Mouse (Mus musculus): ENCODE measurements around the gene Gpsm1. TPM values are rescaled to one million over a fixed set of nuclear protein-coding genes. Genes with fewer than 3 reads are reported as not detected.
A peak's percentile ranks its signal among the peaks of the same experiment; 100 is the strongest.

Gene Gpsm1
- polyA plus RNA-seq, 1 experiment from 2014 or later = 31.7 TPM

- H3K27ac ChIP-seq (replicated peaks; ENCODE audit: low read depth, low read length) = no peak overlapping the region
- no peak overlapping the region for H3K9ac ChIP-seq (replicated peaks; ENCODE audit: low read length)
- WGBS = 42% methylated on average over 6 of the region's 6 CpGs
- H3K9me3 ChIP-seq (replicated peaks; ENCODE audit: control insufficient read depth, low read length) = no peaks in the 10 kb centered on the region
- no peak for DNase-seq (ENCODE audit: low spot score)
- H3K4me2 ChIP-seq (ENCODE audit: low read depth, low read length) = no peak overlapping the region
- H3K4me1 ChIP-seq (ENCODE audit: control insufficient read depth, insufficient read depth, low read length) = no peaks in the 10 kb centered on the region
- ATAC-seq (replicated peaks; ENCODE audit: insufficient number of reproducible peaks, low FRiP score, low TSS enrichment, low read depth) = no peak
- peaks cover 16% of the 10 kb centered on the region for H3K36me3 ChIP-seq (replicated peaks; ENCODE audit: control insufficient read depth, insufficient read depth, low read depth, low read length)
- H3K27me3 ChIP-seq (ENCODE audit: control insufficient read depth, insufficient read depth, low read length) = no peaks in the 10 kb centered on the region
- H3K4me3 ChIP-seq (ENCODE audit: low read depth, low read length) = no peak overlapping the region
These were observed 15.4 kb downstream of the Gpsm1 start for GRCm38 (mm10) chr2:26330702-26331101.

GRCm38 (mm10) chr2:26338302-26339203, 23.2 kb downstream of the Gpsm1 start:
- H3K27ac ChIP-seq (replicated peaks; ENCODE audit: low read depth, low read length) = no peak overlapping the region
- DNase-seq (ENCODE audit: low spot score) (no peak), ATAC-seq (replicated peaks; ENCODE audit: insufficient number of reproducible peaks, low FRiP score, low TSS enrichment, low read depth) (no peak)
- 91% methylated on average over 8 of the region's 13 CpGs for WGBS
- H3K9ac ChIP-seq (replicated peaks; ENCODE audit: low read length) = no peak overlapping the region
- H3K9me3 ChIP-seq (replicated peaks; ENCODE audit: control insufficient read depth, low read length) = no peaks in the 10 kb centered on the region
- H3K36me3 ChIP-seq (replicated peaks; ENCODE audit: control insufficient read depth, insufficient read depth, low read depth, low read length) = peaks cover 13% of the 10 kb centered on the region
- no peaks in the 10 kb centered on the region for H3K27me3 ChIP-seq (ENCODE audit: control insufficient read depth, insufficient read depth, low read length)
- H3K4me3 ChIP-seq (ENCODE audit: low read depth, low read length) = no peak overlapping the region
- H3K4me2 ChIP-seq (ENCODE audit: low read depth, low read length) = no peak overlapping the region
- H3K4me1 ChIP-seq (ENCODE audit: control insufficient read depth, insufficient read depth, low read length) = no peaks in the 10 kb centered on the region

- Histone ChIP-seq H3K4me3 (ENCODE audit: low read depth, low read length) (no peak overlapping the region), H3K9me3 (replicated peaks; ENCODE audit: control insufficient read depth, low read length) (no peaks in the 10 kb centered on the region), H3K9ac (replicated peaks; ENCODE audit: low read length) (no peak overlapping the region), H3K27ac (replicated peaks; ENCODE audit: low read depth, low read length) (no peak overlapping the region), H3K27me3 (ENCODE audit: control insufficient read depth, insufficient read depth, low read length) (no peaks in the 10 kb centered on the region), H3K36me3 (replicated peaks; ENCODE audit: control insufficient read depth, insufficient read depth, low read depth, low read length) (peaks cover 13% of the 10 kb centered on the region), H3K4me1 (ENCODE audit: control insufficient read depth, insufficient read depth, low read length) (no peaks in the 10 kb centered on the region), H3K4me2 (ENCODE audit: low read depth, low read length) (no peak overlapping the region)
- DNase-seq (ENCODE audit: low spot score) (no peak), ATAC-seq (replicated peaks; ENCODE audit: insufficient number of reproducible peaks, low FRiP score, low TSS enrichment, low read depth) (no peak)
- WGBS = 89% methylated on average over 5 of the region's 5 CpGs
These were observed 23.9 kb downstream of the Gpsm1 start for GRCm38 (mm10) chr2:26339204-26339551.

- H3K4me3 ChIP-seq (ENCODE audit: low read depth, low read length) = no peak overlapping the region
- no peaks in the 10 kb centered on the region for H3K27me3 ChIP-seq (ENCODE audit: control insufficient read depth, insufficient read depth, low read length)
- H3K4me1 ChIP-seq (ENCODE audit: control insufficient read depth, insufficient read depth, low read length) = no peaks in the 10 kb centered on the region
- ATAC-seq (replicated peaks; ENCODE audit: insufficient number of reproducible peaks, low FRiP score, low TSS enrichment, low read depth) = no peak
- no peak overlapping the region for H3K9ac ChIP-seq (replicated peaks; ENCODE audit: low read length)
- peaks cover 19% of the 10 kb centered on the region for H3K36me3 ChIP-seq (replicated peaks; ENCODE audit: control insufficient read depth, insufficient read depth, low read depth, low read length)
- 100% methylated on average over 2 of the region's 2 CpGs for WGBS
- no peaks in the 10 kb centered on the region for H3K9me3 ChIP-seq (replicated peaks; ENCODE audit: control insufficient read depth, low read length)
- H3K27ac ChIP-seq (replicated peaks; ENCODE audit: low read depth, low read length) = no peak overlapping the region
- no peak overlapping the region for H3K4me2 ChIP-seq (ENCODE audit: low read depth, low read length)
- DNase-seq (ENCODE audit: low spot score) = no peak
These were observed 26.2 kb downstream of the Gpsm1 start for GRCm38 (mm10) chr2:26341510-26341981.

GRCm38 (mm10) chr2:26342044-26342443, 26.7 kb downstream of the Gpsm1 start:
- Histone ChIP-seq H3K27ac (replicated peaks; ENCODE audit: low read depth, low read length) (no peak overlapping the region), H3K9me3 (replicated peaks; ENCODE audit: control insufficient read depth, low read length) (no peaks in the 10 kb centered on the region), H3K4me2 (ENCODE audit: low read depth, low read length) (no peak overlapping the region), H3K9ac (replicated peaks; ENCODE audit: low read length) (no peak overlapping the region), H3K36me3 (replicated peaks; ENCODE audit: control insufficient read depth, insufficient read depth, low read depth, low read length) (peaks cover 19% of the 10 kb centered on the region), H3K27me3 (ENCODE audit: control insufficient read depth, insufficient read depth, low read length) (no peaks in the 10 kb centered on the region), H3K4me3 (ENCODE audit: low read depth, low read length) (no peak overlapping the region), H3K4me1 (ENCODE audit: control insufficient read depth, insufficient read depth, low read length) (no peaks in the 10 kb centered on the region)
- DNase-seq (ENCODE audit: low spot score) = no peak
- WGBS = 87% methylated on average over 10 of the region's 10 CpGs
- no peak for ATAC-seq (replicated peaks; ENCODE audit: insufficient number of reproducible peaks, low FRiP score, low TSS enrichment, low read depth)

- Histone ChIP-seq H3K27me3 (ENCODE audit: control insufficient read depth, insufficient read depth, low read length) (no peaks in the 10 kb centered on the region), H3K27ac (replicated peaks; ENCODE audit: low read depth, low read length) (no peak overlapping the region), H3K36me3 (replicated peaks; ENCODE audit: control insufficient read depth, insufficient read depth, low read depth, low read length) (peaks cover 22% of the 10 kb centered on the region), H3K9ac (replicated peaks; ENCODE audit: low read length) (no peak overlapping the region), H3K4me2 (ENCODE audit: low read depth, low read length) (no peak overlapping the region), H3K4me1 (ENCODE audit: control insufficient read depth, insufficient read depth, low read length) (no peaks in the 10 kb centered on the region), H3K9me3 (replicated peaks; ENCODE audit: control insufficient read depth, low read length) (no peaks in the 10 kb centered on the region), H3K4me3 (ENCODE audit: low read depth, low read length) (no peak overlapping the region)
- 76% methylated on average over 11 of the region's 11 CpGs for WGBS
- no peak for DNase-seq (ENCODE audit: low spot score)
- ATAC-seq (replicated peaks; ENCODE audit: insufficient number of reproducible peaks, low FRiP score, low TSS enrichment, low read depth) = no peak
These were observed 27.5 kb downstream of the Gpsm1 start for GRCm38 (mm10) chr2:26342609-26343490.

- Histone ChIP-seq H3K36me3 (replicated peaks; ENCODE audit: control insufficient read depth, insufficient read depth, low read depth, low read length) (peaks cover 15% of the 10 kb centered on the region), H3K27ac (replicated peaks; ENCODE audit: low read depth, low read length) (no peak overlapping the region), H3K4me1 (ENCODE audit: control insufficient read depth, insufficient read depth, low read length) (no peaks in the 10 kb centered on the region), H3K27me3 (ENCODE audit: control insufficient read depth, insufficient read depth, low read length) (no peaks in the 10 kb centered on the region), H3K9me3 (replicated peaks; ENCODE audit: control insufficient read depth, low read length) (no peaks in the 10 kb centered on the region), H3K4me3 (ENCODE audit: low read depth, low read length) (no peak overlapping the region), H3K4me2 (ENCODE audit: low read depth, low read length) (no peak overlapping the region), H3K9ac (replicated peaks; ENCODE audit: low read length) (no peak overlapping the region)
- WGBS = 60% methylated on average over 6 of the region's 6 CpGs
- DNase-seq (ENCODE audit: low spot score) (peak; percentile 3), ATAC-seq (replicated peaks; ENCODE audit: insufficient number of reproducible peaks, low FRiP score, low TSS enrichment, low read depth) (no peak)
These were observed 32.9 kb downstream of the Gpsm1 start for GRCm38 (mm10) chr2:26348241-26348640.
